Mouse (Mus musculus) brain, adult 10 weeks (tissue): ENCODE data around the gene Ceacam2. TPM values are rescaled to one million over a fixed set of nuclear protein-coding genes. Genes with fewer than 3 reads are reported as not detected.

ENCODE experiments used
- polyA plus RNA-seq: library from polyadenylated mRNA; stranded (reverse); fragments of 350-450 nt; fragmentation: Illumina TruSeq; extraction: RNeasy Lipid Tissue Mini Kit (QIAGEN cat#74804); gene quantifications from one replicate; pipeline ENCODE4 v1.2.3, GENCODE M21; 2015; ENCODE audit warnings: low read depth, low replicate concordance

Ceacam2 gene
- polyA plus RNA-seq = 0.88 TPM

DNA sequence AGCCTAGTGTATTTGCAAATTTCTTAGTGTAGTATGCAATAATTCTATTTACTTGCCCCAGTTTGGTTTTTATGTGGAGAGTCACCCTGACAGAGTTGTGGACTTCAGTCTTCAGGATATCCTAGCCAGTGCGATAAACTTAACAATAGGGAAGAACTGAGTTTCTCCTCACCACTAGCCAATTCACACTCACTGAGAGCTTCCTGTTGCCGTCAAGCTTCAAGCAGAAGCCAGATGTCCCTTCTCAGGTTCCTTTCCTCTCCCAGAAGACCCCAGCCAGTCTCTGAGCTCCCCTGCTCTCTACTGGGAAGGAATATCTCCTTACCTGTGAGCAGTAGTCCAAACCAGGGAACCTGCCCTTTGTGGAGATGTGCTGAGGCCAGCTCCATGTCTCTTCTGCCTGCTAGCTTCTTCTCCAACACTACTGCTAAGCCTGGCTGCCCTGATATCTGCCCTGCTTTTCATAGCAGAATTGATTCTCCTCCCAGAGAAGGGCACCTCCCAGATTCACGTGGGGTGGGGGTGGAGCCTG, at the start of gene Ceacam2:
Gene Ceacam2, minus strand, starts transcription at position 482 of the 532 bp plus-strand sequence.

DNA sequence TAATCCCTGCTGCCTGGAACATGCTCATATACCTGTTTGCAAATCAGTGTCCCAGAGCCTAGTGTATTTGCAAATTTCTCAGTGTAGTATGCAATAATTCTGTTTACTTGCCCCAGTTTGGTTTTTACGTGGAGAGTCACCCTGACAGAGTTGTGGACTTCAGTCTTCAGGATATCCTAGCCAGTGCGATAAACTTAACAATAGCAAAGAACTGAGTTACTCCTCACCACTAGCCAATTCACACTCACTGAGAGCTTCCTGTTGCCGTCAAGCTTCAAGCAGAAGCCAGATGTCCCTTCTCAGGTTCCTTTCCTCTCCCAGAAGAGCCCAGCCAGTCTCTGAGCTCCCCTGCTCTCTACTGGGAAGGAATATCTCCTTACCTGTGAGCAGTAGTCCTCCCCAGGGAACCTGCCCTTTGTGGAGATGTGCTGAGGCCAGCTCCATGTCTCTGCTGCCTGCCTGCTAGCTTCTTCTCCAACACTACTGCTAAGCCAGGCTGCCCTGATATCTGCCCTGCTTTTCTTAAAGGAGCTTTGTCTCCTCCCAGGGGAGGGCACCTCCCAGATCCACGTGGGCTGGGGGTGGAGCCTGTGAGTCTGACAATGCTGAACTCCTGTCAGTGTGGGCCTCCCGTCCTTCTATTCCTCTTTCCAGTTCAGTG, 62.4 kb downstream of the Ceacam2 start, which contains the start of gene Ceacam1:
Gene Ceacam1, minus strand, starts transcription at position 513 of the 661 bp plus-strand sequence.

Other genes with a start within 250 kb of the Ceacam2 start
- gene Pafah1b3, start 241.9 kb downstream of the Ceacam2 start, polyA plus RNA-seq = 39.5 TPM
- 0.51 TPM for gene Prr19, start 238.4 kb downstream of the Ceacam2 start, polyA plus RNA-seq
- gene Tmem145, start 233.8 kb downstream of the Ceacam2 start, polyA plus RNA-seq = 38.8 TPM
- 50.0 TPM for gene Megf8, start 222.7 kb downstream of the Ceacam2 start, polyA plus RNA-seq
- gene Cnfn, start 170.1 kb downstream of the Ceacam2 start, polyA plus RNA-seq = not detected
- 6.3 TPM for gene Lipe, start 141.1 kb downstream of the Ceacam2 start, polyA plus RNA-seq
- gene Cxcl17, start 127.0 kb downstream of the Ceacam2 start, polyA plus RNA-seq = not detected
- 3.0 TPM for gene Ceacam1, start 62.3 kb downstream of the Ceacam2 start, polyA plus RNA-seq
- not detected for gene Erich4, start 76.0 kb upstream of the Ceacam2 start, polyA plus RNA-seq
- gene Dmac2, start 79.6 kb upstream of the Ceacam2 start, polyA plus RNA-seq = 62.6 TPM
- gene B3gnt8, start 86.8 kb upstream of the Ceacam2 start, polyA plus RNA-seq = 0.24 TPM
- 46.7 TPM for gene Bckdha, start 119.1 kb upstream of the Ceacam2 start, polyA plus RNA-seq
- gene Exosc5, start 119.3 kb upstream of the Ceacam2 start, polyA plus RNA-seq = 23.8 TPM
- 51.4 TPM for gene Tmem91, start 135.3 kb upstream of the Ceacam2 start, polyA plus RNA-seq
- 47.4 TPM for gene B9d2, start 140.9 kb upstream of the Ceacam2 start, polyA plus RNA-seq
- 4.1 TPM for gene Tgfb1, start 147.1 kb upstream of the Ceacam2 start, polyA plus RNA-seq
- 40.0 TPM for gene Ccdc97, start 179.2 kb upstream of the Ceacam2 start, polyA plus RNA-seq
- gene Hnrnpul1, start 214.9 kb upstream of the Ceacam2 start, polyA plus RNA-seq = 55.6 TPM
- gene Axl, start 248.8 kb upstream of the Ceacam2 start, polyA plus RNA-seq = 28.9 TPM